Mouse (Mus musculus): ENCODE data around the gene Nek7. TPM values are rescaled to one million over a fixed set of nuclear protein-coding genes. Genes with fewer than 3 reads are reported as not detected.
A peak's percentile ranks its signal among the peaks of the same experiment; 100 is the strongest.

Gene Nek7
- polyA plus RNA-seq, 1 experiment from 2014 or later = 13.8 TPM

DNA sequence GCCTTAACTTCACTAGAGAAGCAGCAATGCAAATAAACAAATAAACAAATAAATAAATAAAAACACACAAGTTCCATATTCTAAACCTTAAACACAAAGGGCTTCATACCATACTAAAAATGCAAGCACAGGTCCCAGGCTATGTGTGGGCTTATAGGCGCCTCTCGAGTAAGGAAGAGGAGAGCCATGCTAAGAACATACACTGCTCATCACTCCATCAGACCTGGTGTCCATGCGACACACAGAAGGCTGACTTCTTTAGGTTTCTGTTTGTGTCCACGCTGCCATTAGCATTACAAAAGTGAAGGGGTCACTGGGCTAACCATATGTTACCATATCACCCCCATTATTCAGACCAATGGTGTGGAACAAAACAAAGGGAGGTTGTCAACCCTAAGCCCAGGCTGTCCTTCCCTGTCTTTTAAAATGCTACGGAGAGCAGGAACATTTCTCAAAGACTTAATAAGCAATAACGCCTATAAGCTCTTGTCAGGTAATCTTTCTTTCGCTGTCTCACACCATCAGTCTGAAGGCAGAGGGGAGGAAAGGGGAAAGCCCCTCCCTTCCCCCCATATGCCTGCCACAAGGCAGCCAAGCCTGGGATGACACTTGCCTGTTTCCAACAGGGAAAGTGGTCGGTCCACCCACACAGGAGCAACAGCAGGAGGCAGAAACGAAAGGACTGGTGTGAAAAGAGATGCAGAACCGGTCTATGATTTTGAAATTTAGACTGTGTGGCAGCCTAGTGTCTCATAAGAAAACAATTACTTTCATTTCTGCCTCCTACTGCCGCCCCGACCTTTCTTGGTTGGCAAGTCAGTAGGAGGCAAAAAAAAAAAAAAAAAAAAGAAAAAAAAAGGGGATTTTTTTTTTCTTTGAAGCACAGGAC lies 60.5 kb downstream of the Nek7 start:
- no peak overlapping the region for H3K27ac ChIP-seq (replicated peaks)
- WGBS = 20% methylated on average over 12 of the region's 12 CpGs
- H3K9me3 ChIP-seq = no peaks in the 10 kb centered on the region
- H3K36me3 ChIP-seq = no peaks in the 10 kb centered on the region
- H3K4me3 ChIP-seq = no peak overlapping the region
- H3K4me2 ChIP-seq = peak overlapping the region; percentile 26
- H3K27me3 ChIP-seq = no peaks in the 10 kb centered on the region
- H3K9ac ChIP-seq = peak overlapping the region; percentile 34; the same call in 1 of the 2 replicates
- peaks cover 7% of the 10 kb centered on the region for H3K4me1 ChIP-seq (replicated peaks)
- ATAC-seq (ENCODE audit: low read depth) = peak; percentile 23; the same call in 1 of the 2 replicates

DNA sequence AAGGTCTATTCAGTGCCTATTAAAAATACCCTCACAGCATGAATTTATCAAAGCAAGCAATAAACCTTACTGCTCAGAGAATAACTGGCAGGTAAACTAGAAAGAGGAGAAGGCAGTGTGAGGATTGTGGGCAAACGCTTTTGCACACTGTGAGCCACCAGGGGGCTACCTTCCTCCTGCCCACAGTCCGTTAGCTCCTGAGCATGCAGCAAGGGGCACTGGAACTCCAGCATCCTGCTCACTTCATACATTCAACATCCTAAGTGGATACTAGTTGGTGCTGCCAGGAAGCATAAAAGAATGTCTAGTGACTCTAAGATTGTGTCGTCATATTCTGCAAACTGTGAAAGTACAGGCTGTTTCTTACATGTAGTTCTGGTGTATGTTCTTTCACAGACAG lies 61.6 kb downstream of the Nek7 start:
- Histone ChIP-seq H3K36me3 (no peaks in the 10 kb centered on the region), H3K27ac (replicated peaks) (no peak overlapping the region), H3K9ac (no peak overlapping the region), H3K4me2 (no peak overlapping the region), H3K4me3 (no peak overlapping the region), H3K27me3 (no peaks in the 10 kb centered on the region), H3K4me1 (replicated peaks) (peaks cover 7% of the 10 kb centered on the region), H3K9me3 (no peaks in the 10 kb centered on the region)
- 60% methylated on average over 3 of the region's 3 CpGs for WGBS
- ATAC-seq (ENCODE audit: low read depth) = no peak

DNA sequence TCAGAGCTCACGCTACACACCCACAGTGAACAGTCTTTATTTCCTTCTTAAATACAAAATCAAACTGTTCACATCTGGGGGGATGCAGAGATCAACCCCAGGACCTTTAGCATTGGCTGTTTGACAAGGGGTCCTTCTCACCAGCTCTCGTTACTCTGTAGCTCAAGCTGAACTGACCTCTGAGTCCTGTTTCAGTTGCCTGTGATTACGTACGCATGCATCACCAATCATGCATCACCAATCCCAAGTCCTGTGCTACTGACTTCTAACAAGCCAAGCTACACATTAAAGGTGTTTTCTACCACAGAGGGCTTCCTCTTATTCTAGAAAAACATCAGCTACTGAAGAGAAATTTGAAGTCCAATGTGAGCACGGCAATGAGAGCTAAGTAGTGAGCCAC lies 65.0 kb downstream of the Nek7 start:
- Histone ChIP-seq H3K4me2 (no peak overlapping the region), H3K27ac (replicated peaks) (no peak overlapping the region), H3K36me3 (no peaks in the 10 kb centered on the region), H3K4me1 (replicated peaks) (peaks cover 7% of the 10 kb centered on the region), H3K4me3 (no peak overlapping the region), H3K9ac (no peak overlapping the region), H3K9me3 (no peaks in the 10 kb centered on the region), H3K27me3 (no peaks in the 10 kb centered on the region)
- no peak for ATAC-seq (ENCODE audit: low read depth)
- WGBS = 91% methylated on average over 5 of the region's 5 CpGs

DNA sequence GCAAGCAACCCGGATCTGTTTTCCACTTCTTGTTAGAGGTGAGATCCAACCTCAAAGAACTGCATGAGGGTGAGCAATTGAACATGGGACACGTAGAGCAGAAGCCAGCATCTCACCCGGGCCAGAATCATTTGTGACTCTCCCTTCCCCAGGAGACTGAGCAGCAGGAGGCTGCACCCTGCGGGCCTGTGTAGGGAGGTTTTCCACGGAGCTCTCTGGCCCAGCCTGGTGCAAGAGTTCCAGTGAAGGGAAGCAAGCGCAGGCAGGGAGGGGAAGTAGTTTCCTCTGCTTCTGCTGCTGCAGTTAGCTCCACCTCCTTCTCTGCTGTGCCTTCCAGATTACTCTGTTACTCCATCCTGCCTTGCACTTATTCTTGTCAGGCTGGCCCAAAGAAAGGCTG lies 69.8 kb downstream of the Nek7 start:
- WGBS = 55% methylated on average over 6 of the region's 6 CpGs

DNA sequence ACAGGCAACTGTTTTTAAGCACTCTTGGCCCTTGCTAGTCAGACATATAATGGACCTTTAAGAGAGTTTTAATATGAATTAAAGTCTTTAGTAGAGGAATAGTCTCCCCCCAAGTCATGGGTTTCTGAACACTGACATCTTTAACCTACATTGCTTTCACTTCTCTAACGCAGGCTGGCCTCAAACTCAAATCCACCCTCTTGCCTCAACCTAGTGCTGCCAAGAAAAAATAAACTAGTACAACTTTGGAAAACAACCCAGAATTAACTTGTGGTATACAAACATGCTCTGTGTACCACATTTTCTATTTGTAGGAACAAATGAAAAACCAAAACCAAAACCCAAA lies 77.8 kb downstream of the Nek7 start:
- Histone ChIP-seq H3K9me3 (no peaks in the 10 kb centered on the region), H3K4me1 (replicated peaks) (no peaks in the 10 kb centered on the region), H3K4me3 (no peak overlapping the region), H3K4me2 (no peak overlapping the region), H3K36me3 (no peaks in the 10 kb centered on the region), H3K27ac (replicated peaks) (no peak overlapping the region), H3K9ac (no peak overlapping the region), H3K27me3 (no peaks in the 10 kb centered on the region)
- WGBS = 93% methylated on average over 1 of the region's 1 CpGs
- no peak for ATAC-seq (ENCODE audit: low read depth)

More for the DNA sequence above, 69.8 kb downstream of the Nek7 start:
- Histone ChIP-seq H3K4me1 (replicated peaks) (peaks cover 9% of the 10 kb centered on the region), H3K36me3 (no peaks in the 10 kb centered on the region), H3K27ac (replicated peaks) (no peak overlapping the region), H3K9ac (no peak overlapping the region), H3K9me3 (no peaks in the 10 kb centered on the region), H3K4me2 (no peak overlapping the region), H3K4me3 (no peak overlapping the region), H3K27me3 (no peaks in the 10 kb centered on the region)
- ATAC-seq (ENCODE audit: low read depth) = no peak

DNA sequence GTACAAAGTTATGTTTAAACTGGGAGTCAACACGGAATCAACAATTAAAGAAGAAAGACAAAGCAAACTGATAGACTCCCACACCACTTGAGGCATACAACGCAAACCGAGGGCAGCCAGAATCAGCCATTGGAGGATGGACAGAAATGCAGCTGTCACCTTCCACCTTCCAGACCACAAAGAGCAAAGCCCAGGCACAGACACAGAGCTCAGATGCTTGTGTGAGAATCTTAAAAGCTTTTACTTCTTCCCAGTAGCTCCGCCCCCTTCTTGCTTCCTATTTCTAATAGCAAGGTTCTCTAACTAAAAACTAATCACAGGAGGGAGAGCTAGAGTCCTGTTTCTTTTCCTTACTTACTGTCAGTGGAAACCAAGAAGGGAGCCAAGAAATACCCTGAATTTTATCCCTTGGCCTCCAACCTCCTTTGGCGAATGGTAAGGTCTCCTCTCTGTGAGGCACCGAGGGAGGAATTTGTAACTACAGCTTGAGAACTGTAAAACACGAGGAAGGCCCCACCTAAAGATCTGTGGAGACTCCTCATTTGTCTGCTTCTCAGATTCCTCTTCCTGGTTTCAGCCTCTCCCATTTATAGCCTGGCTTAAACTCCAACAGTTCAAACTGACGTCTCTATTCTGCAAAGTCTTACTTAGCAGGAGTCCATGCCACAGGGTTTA lies 78.3 kb downstream of the Nek7 start:
- no peak overlapping the region for H3K27ac ChIP-seq (replicated peaks)
- 74% methylated on average over 8 of the region's 8 CpGs for WGBS
- H3K36me3 ChIP-seq = no peaks in the 10 kb centered on the region
- H3K4me3 ChIP-seq = no peak overlapping the region
- no peak overlapping the region for H3K4me2 ChIP-seq
- no peak overlapping the region for H3K9ac ChIP-seq
- H3K4me1 ChIP-seq (replicated peaks) = no peaks in the 10 kb centered on the region
- H3K9me3 ChIP-seq = no peaks in the 10 kb centered on the region
- ATAC-seq (ENCODE audit: low read depth) = no peak
- no peaks in the 10 kb centered on the region for H3K27me3 ChIP-seq

DNA sequence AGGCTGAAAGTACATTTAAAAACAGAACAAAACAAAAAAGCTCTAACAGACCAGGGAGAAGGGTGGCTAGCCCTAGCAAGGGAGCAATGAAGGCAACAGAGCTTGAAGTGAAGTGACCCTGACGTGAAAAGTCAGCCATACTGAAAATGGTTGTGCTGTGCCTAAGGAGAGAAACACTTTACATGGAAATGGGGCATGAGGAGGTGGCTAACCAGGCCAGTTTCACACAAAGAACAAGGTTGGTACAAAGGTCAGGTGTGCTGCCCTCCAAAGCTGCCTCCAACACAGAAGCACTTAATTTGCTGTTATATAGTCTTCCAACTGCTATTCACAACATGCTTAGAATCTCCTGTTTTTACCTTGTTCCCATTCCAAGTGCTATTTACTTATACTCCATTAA lies 80.2 kb downstream of the Nek7 start:
- ATAC-seq (ENCODE audit: low read depth) = no peak
- no peak overlapping the region for H3K9ac ChIP-seq

DNA sequence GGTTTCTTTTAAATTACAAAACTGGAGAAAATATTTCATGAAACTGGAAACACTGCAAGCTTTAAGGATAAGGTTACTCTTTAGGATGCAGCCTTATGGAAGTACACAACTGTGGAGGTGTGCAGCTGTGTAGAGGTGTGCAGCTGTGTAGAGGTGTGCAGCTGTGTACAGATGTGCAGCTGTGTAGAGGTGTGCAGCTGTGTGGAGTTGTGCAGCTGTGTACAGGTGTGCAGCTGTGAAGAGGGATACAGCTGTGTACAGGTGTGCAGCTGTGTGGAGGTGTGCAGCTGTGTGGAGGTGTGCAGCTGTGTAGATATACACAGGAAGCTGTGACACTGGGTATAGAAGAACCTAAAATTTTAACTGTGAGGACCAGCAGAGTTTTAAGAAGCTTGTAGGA lies 81.7 kb downstream of the Nek7 start:
- no peak for ATAC-seq (ENCODE audit: low read depth)
- H3K27ac ChIP-seq (replicated peaks) = no peak overlapping the region
- H3K9me3 ChIP-seq = no peaks in the 10 kb centered on the region
- H3K4me2 ChIP-seq = no peak overlapping the region
- H3K36me3 ChIP-seq = no peaks in the 10 kb centered on the region
- no peak overlapping the region for H3K4me3 ChIP-seq
- H3K27me3 ChIP-seq = no peaks in the 10 kb centered on the region
- no peaks in the 10 kb centered on the region for H3K4me1 ChIP-seq (replicated peaks)
- no peak overlapping the region for H3K9ac ChIP-seq

More for the DNA sequence above, 80.2 kb downstream of the Nek7 start:
- no peaks in the 10 kb centered on the region for H3K4me1 ChIP-seq (replicated peaks)
- no peak overlapping the region for H3K4me2 ChIP-seq
- H3K27ac ChIP-seq (replicated peaks) = no peak overlapping the region
- H3K36me3 ChIP-seq = no peaks in the 10 kb centered on the region
- 55% methylated on average over 1 of the region's 1 CpGs for WGBS
- H3K4me3 ChIP-seq = no peak overlapping the region
- H3K27me3 ChIP-seq = no peaks in the 10 kb centered on the region
- H3K9me3 ChIP-seq = no peaks in the 10 kb centered on the region

DNA sequence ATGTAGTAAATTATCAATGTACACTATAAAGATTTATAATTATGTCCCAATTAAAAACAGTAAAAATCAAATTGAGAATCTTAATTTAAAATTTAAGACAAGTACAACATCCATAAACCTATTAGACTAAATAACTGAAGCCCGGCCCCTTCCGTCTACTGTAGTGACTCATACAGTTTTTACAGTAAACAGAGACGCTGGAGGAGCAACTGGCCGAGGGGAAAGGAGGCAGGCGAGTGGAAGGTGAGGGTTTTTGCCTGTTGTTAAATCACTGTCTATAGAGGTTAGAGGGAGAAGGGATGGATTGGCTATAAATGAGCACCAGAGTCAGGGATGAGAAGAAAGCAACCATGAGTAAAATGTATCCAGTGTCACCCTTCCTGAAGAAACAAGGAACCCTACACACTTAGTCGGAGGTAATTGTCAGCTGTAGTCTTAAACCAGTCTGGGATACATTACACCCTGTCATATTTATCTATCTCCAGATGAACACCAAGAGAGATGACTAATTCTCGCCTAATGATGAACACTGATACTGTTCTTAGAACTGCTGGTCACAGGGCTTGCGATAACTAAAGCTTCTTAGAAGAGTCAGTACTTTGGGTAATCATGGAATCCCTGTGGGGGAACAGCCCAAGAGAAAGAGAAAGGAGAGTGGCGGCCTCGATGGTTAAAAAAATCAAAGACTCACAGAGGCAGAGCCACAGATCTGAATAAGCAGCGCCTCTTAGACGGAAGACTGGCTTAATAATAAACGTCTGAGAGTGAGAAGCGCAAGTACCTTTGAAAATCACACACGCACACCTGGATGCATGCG lies 84.0 kb downstream of the Nek7 start:
- Histone ChIP-seq H3K27me3 (no peaks in the 10 kb centered on the region), H3K9ac (no peak overlapping the region), H3K36me3 (no peaks in the 10 kb centered on the region), H3K27ac (replicated peaks) (no peak overlapping the region), H3K4me3 (no peak overlapping the region), H3K9me3 (no peaks in the 10 kb centered on the region), H3K4me2 (no peak overlapping the region), H3K4me1 (replicated peaks) (no peaks in the 10 kb centered on the region)
- ATAC-seq (ENCODE audit: low read depth) = no peak
- WGBS = 79% methylated on average over 16 of the region's 16 CpGs

DNA sequence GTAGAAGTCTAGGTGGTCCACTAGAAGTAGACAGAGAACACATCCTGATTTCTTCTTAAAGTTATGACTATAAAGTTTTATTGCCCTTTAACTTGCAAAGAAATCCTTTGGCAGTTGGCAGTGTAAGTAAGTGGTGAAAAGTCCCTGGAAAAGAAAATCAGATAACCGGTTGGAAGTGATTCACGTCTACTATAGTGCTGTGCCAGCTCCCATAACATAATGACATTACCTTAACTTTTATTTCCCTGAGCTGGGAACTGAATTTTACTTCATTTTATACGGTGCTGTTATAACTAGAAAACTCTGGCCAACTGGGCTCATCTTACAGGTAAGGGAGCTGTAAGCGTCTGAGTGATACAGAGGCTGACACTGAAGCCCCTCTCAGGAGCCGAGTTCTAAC lies 89.3 kb downstream of the Nek7 start:
- ATAC-seq (ENCODE audit: low read depth) = no peak
- H3K4me1 ChIP-seq (replicated peaks) = no peaks in the 10 kb centered on the region
- whole genome bisulfite sequencing = 94% methylated on average over 5 of the region's 5 CpGs

DNA sequence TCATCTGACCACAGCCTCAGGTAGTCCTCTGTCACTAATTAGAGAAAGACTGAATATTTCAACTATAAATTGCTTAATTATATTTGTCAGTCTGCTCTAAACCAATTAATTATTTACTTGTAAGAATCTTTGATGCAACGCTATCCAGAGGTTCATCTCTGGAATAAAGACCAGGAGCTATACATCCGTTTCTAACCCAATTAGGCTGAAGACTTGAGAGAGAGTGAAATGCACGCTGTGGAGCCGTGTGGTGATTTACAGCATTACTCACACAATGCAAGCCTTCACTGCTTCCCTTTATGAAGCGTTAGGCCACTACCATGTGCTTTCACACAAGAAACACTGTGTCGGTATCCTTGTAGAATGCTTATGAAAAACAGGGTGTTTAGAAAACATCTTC lies 96.0 kb downstream of the Nek7 start:
- no peaks in the 10 kb centered on the region for H3K9me3 ChIP-seq
- WGBS = 17% methylated on average over 6 of the region's 6 CpGs
- ATAC-seq (ENCODE audit: low read depth) = no peak

More for the DNA sequence above, 89.3 kb downstream of the Nek7 start:
- no peaks in the 10 kb centered on the region for H3K36me3 ChIP-seq
- no peaks in the 10 kb centered on the region for H3K27me3 ChIP-seq
- no peaks in the 10 kb centered on the region for H3K9me3 ChIP-seq
- no peak overlapping the region for H3K27ac ChIP-seq (replicated peaks)
- H3K9ac ChIP-seq = no peak overlapping the region
- no peak overlapping the region for H3K4me3 ChIP-seq
- H3K4me2 ChIP-seq = no peak overlapping the region

DNA sequence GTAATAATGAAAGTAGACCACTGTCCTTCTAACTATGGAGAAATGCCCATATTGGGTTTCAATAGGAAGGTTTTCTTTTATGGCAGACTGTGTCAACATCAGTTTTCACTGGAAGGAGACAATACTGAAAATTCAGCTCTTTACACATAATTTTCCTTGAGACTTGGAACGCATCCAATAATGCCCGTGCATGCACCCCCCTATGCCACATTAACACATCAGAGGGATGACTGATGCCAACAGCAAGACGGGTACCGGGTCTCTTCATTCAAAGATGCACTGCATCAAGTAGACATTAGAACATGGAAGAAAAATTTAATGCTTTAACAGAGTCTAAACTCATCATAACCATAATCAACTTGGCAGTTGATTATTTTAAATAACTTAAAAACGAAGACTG lies 101.7 kb downstream of the Nek7 start:
- 63% methylated on average over 5 of the region's 5 CpGs for WGBS
- Histone ChIP-seq H3K9ac (no peak overlapping the region), H3K9me3 (no peaks in the 10 kb centered on the region), H3K36me3 (no peaks in the 10 kb centered on the region), H3K4me2 (no peak overlapping the region), H3K4me3 (no peak overlapping the region), H3K27me3 (no peaks in the 10 kb centered on the region), H3K27ac (replicated peaks) (no peak overlapping the region), H3K4me1 (replicated peaks) (no peaks in the 10 kb centered on the region)
- ATAC-seq (ENCODE audit: low read depth) = no peak

More for the DNA sequence above, 96.0 kb downstream of the Nek7 start:
- Histone ChIP-seq H3K4me3 (no peak overlapping the region), H3K27me3 (no peaks in the 10 kb centered on the region), H3K4me1 (replicated peaks) (peaks cover 7% of the 10 kb centered on the region; the same call in 1 of the 2 replicates), H3K36me3 (no peaks in the 10 kb centered on the region), H3K9ac (no peak overlapping the region), H3K4me2 (no peak overlapping the region), H3K27ac (replicated peaks) (0 out of 2 replicates have a peak overlapping the region, but pooled peaks have one; percentile 10)

All from neural tube, embryonic 13.5 days (tissue).